Mouse (Mus musculus) CD4-positive naive resting alpha-beta T cell, adult 76 days (primary cell): ENCODE results near the gene Chd1. TPM values are rescaled to one million over a fixed set of nuclear protein-coding genes. Genes with fewer than 3 reads are reported as not detected.

Experiments
- total RNA-seq: library from RNA; stranded (reverse); gene quantifications from one replicate; pipeline ENCODE4 v1.2.4, GENCODE M21; 2023

The Chd1 gene
- 150 TPM for total RNA-seq

DNA sequence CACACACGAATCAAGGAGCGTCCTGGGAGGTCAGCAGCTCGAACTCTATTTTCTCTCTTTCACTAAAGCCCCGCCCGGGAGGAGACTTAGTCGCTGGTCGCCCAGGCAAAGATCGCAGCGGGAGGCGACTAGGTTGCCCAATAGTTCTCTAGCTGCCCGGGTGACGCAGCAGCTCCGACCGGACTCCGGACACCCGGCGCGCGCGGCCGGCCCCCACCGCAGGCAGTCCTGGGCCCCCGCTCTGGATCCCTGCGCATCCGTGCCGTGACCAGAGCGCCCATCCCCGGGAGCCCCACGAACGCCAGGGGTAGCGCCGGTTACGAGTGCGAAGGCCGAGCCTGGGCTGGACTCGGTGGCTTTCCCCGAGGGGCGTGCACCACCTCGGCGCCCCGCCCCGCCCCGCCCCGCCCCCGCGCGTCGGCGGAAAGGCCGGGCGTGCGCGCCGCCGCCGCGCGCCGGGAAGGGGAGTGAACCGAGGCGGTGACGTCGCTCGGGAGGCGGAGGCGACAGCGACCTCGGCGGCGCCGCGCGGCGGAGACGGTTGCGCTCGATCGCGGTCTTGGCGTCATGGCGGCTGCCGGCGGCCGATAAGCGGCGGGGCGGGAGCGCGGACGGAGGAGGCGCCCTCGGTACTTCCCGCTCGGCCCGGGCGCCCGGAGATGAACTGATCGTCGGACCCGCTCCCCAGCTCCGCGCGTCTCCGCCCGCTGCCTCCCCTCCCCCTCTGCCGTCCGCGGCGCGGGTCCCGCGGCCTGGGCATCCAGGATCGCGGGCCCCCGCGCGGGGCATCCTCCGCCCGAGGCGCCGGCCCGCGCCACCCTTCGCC, at the start of gene Chd1:
Gene Chd1 (plus strand): TSS at position 493 of the 826 bp plus-strand sequence.

Other genes starting within 250 kb of the Chd1 start
- 121 TPM for gene Psmb1, start 205.2 kb upstream of the Chd1 start, total RNA-seq
- 45.6 TPM for gene Tbp, start 205.1 kb upstream of the Chd1 start, total RNA-seq
- gene Pdcd2, start 177.7 kb upstream of the Chd1 start, total RNA-seq = 54.6 TPM
- 11.5 TPM for gene Prdm9, start 140.6 kb upstream of the Chd1 start, total RNA-seq
- 13.7 TPM for gene Rgmb, start 126.1 kb downstream of the Chd1 start, total RNA-seq